11 mouse cellular contexts compared by ENCODE assay signal in the genomic region with DNA sequence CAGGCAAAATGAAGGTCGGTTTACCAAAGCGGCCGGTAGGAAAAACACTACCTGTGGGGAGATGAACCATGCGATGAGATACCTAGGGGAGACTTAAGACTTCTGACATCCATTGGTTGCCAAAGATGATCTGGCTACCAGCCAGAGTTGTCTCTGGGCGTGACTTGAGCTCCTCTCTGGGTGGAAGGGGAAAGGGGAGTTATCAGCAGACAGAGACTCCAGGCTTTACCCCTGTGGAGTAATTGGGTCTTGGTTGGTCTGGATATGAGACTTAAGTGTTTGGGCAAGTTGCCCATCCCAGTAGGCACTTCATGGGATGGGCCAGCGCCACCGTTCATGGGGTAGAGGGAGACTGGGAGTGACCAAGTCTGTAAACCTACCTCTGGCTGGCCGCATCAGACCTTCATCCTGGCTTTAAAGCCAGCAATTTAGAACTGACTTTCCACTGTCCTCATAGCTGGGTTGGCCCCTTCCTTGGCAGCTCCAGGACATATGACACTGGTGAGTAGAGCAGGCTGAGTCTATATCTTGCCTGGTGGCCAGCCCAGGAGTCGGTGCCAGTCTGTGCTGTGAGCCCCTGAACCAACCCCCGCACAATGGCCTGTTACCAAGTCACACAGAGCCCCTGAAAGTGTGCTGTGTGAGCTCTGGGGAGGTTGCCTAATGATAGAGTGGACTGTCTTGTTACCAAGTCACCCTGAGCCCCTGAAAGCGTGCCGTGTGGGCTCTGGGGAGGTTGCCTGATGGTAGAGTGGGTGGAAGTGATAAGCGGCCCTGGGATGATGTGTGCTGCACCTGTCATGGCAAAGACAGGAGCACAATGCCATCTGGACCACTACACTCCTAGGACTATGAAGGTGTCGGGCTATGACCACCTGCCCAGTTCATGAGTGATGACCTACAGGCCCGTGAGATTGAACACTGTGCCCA. TPM values are rescaled to one million over a fixed set of nuclear protein-coding genes. Genes with fewer than 3 reads are reported as not detected.
DNase-seq lines count a peak whose midpoint lies in the region; ATAC-seq lines count a peak whose summit lies in the region.
"Had no signal": no experiment of that assay in that cellular context is flagged by ENCODE, and none has a peak within 500 bp of the region (broad histone marks: within the 10 kb centered on the region; RNA-seq: fewer than 3 reads in every experiment).

No protein-coding gene starts in this region.

- peaks cover 52% of the 10 kb centered on the region for H3K4me1 ChIP-seq in liver, embryonic 16.5 days (ENCODE audit: control insufficient read depth, low read depth, low read length)
- H3K4me1 ChIP-seq: neural tube, embryonic 12.5 days had no signal

- WGBS in liver, embryonic 16.5 days (ENCODE audit: insufficient replicate concordance) = 44% methylated on average over 15 of the region's 15 CpGs

- no peaks in the 10 kb centered on the region for H3K9me3 ChIP-seq in liver, embryonic 16.5 days (replicated peaks; ENCODE audit: control insufficient read depth, low read length)
- H3K9me3 ChIP-seq: neural tube, embryonic 12.5 days had no signal

- intact Hi-C loops in gastrocnemius, postnatal 14 days (cut with DNase I; ENCODE audit: low total_unique reads) = loop anchor here (10.0 kb wide), 1 partner anchor 47 kb away; no protein-coding TSS in a partner anchor

- DNase-seq in heart, adult 11 months = peak; percentile 87
- DNase-seq in heart, adult 9 months (ENCODE audit: low spot score in 2 of 2) = no peak
- peak; percentile 55 for DNase-seq in MN1 (ENCODE audit: low spot score)
- no peak for DNase-seq in natural killer cell, adult 2 months (ENCODE audit: low spot score in 2 of 2)
- DNase-seq in thymus, postnatal 10 days (ENCODE audit: low spot score in 2 of 2) = no peak
- no peak for DNase-seq in gastrocnemius, postnatal 14 days
- DNase-seq: embryo, embryonic 11 days had no signal

- H3K4me2 ChIP-seq in liver, embryonic 16.5 days (ENCODE audit: low read depth, low read length) = peak overlapping the region; percentile 82
- H3K4me2 ChIP-seq: neural tube, embryonic 12.5 days had no signal

- H3K27ac ChIP-seq in liver, embryonic 16.5 days (ENCODE audit: low read length) = peak overlapping the region; percentile 99
- H3K27ac ChIP-seq: kidney, postnatal 0 days; neural tube, embryonic 12.5 days had no signal

- peak overlapping the region; percentile 74 for H3K9ac ChIP-seq in liver, embryonic 16.5 days (ENCODE audit: low read depth, low read length)
- H3K9ac ChIP-seq: neural tube, embryonic 12.5 days had no signal

- no peaks in the 10 kb centered on the region for H3K36me3 ChIP-seq in liver, embryonic 16.5 days (ENCODE audit: control insufficient read depth, insufficient read depth)
- H3K36me3 ChIP-seq: neural tube, embryonic 12.5 days had no signal

- ATAC-seq in erythroblast, adult 5-6 weeks (replicated peaks; ENCODE audit: low FRiP score, poor library complexity, severe bottlenecking) = peak; percentile 68
- peak; percentile 79 for ATAC-seq in liver, embryonic 16.5 days (ENCODE audit: low read depth)

- peaks cover 2% of the 10 kb centered on the region; the same call in 1 of the 2 replicates for H3K27me3 ChIP-seq in liver, embryonic 16.5 days (ENCODE audit: control insufficient read depth, insufficient read depth, low read depth, low read length)
- H3K27me3 ChIP-seq: neural tube, embryonic 12.5 days had no signal

- peak overlapping the region; percentile 47 for H3K4me3 ChIP-seq in liver, embryonic 16.5 days (ENCODE audit: low read depth, low read length)
- H3K4me3 ChIP-seq: neural tube, embryonic 12.5 days had no signal

RNA-seq across cellular contexts. Expression of a gene that starts 52.4 kb away (rescaled TPM):
- 71.1 and 75.4 TPM in 2 replicates for total RNA-seq in erythroblast, adult 5-6 weeks (2015; ENCODE audit: low replicate concordance)
- 156 and 229 TPM in 2 replicates for total RNA-seq in erythroblast, adult 5-6 weeks (2017; ENCODE audit: low replicate concordance)
- polyA plus RNA-seq in liver, embryonic 16.5 days (2015; fragmentation: Nextera tagmentation; extraction: Ambion mirVana) = 14.1 and 16.7 TPM in 2 replicates
- total RNA-seq in gastrocnemius, postnatal 14 days (2021) = 10 to 100 TPM; 30.5 to 31.5 TPM

Comparison
In these comparisons a context has a peak if more than half of its experiments do, and no peak if none do; other contexts are left out.
1. DNase-seq: peak in heart, adult 11 months (single experiment) and MN1 (single experiment); none in heart, adult 9 months (0 of 2), natural killer cell, adult 2 months (0 of 2), thymus, postnatal 10 days (0 of 2) and gastrocnemius, postnatal 14 days (single experiment).